Mouse (Mus musculus) limb, embryonic 14.5 days (tissue): ENCODE data around the gene Tns4. TPM values are rescaled to one million over a fixed set of nuclear protein-coding genes. Genes with fewer than 3 reads are reported as not detected.

Experiments
- ATAC-seq: fragments of 200-750 bp; cut with Nextera tagmentation; 2 replicates; pipeline ENCODE4 v1.8.0; 2017; ENCODE audit warnings: low read depth, moderate number of reproducible peaks, moderate TSS enrichment; ENCODE audit not compliant: low FRiP score
- DNase-seq: peaks from one replicate; pipeline ENCODE4 v3.0.0-alpha.2; 2015; ENCODE audit warnings: low spot score
- H3K27ac ChIP-seq: fragments of 300-500 bp; sonication (generic); replicated peaks from 2 replicates; pipeline ENCODE4 v1.5.1; 2014; ENCODE audit warnings: low read depth, mild to moderate bottlenecking, low read length, moderate library complexity, mixed read lengths
- H3K27me3 ChIP-seq: fragments of 300-500 bp; sonication (generic); 2 replicates; pipeline ENCODE4 v1.6.1; 2014; ENCODE audit warnings: low read length, mixed read lengths; ENCODE audit not compliant: control insufficient read depth, insufficient read depth
- H3K36me3 ChIP-seq: fragments of 300-500 bp; sonication (generic); 2 replicates; pipeline ENCODE4 v1.6.1; 2014; ENCODE audit warnings: mild to moderate bottlenecking, low read length, moderate library complexity, mixed read lengths; ENCODE audit not compliant: control insufficient read depth, insufficient read depth
- H3K4me1 ChIP-seq: fragments of 300-500 bp; sonication (generic); 2 replicates; pipeline ENCODE4 v1.6.1; 2014; ENCODE audit warnings: antibody characterized with exemption, low read length, mixed read lengths; ENCODE audit not compliant: control insufficient read depth, insufficient read depth
- H3K4me2 ChIP-seq: fragments of 300-500 bp; sonication (generic); replicated peaks from 2 replicates; pipeline ENCODE4 v1.6.1; 2014; ENCODE audit warnings: low read depth, mild to moderate bottlenecking, low read length, moderate library complexity; ENCODE audit not compliant: severe bottlenecking
- H3K4me3 ChIP-seq: fragments of 300-500 bp; sonication (generic); replicated peaks from 2 replicates; pipeline ENCODE4 v1.5.1; 2014; ENCODE audit warnings: low read length
- H3K9ac ChIP-seq: fragments of 300-500 bp; sonication (generic); 2 replicates; pipeline ENCODE4 v1.6.1; 2014; ENCODE audit warnings: mild to moderate bottlenecking, low read depth, low read length, moderate library complexity; ENCODE audit not compliant: severe bottlenecking
- H3K9me3 ChIP-seq: fragments of 300-500 bp; sonication (generic); 2 replicates; pipeline ENCODE4 v1.6.1; 2016; ENCODE audit warnings: low read length; ENCODE audit not compliant: control insufficient read depth
- POLR2A ChIP-seq: fragments of 200-500 bp; IDR thresholded peaks from 2 replicates; pipeline ENCODE4 v1.8.0; 2012; ENCODE audit warnings: inconsistent platforms, mild to moderate bottlenecking, moderate library complexity, borderline replicate concordance; ENCODE audit not compliant: insufficient read depth, insufficient read length; ENCODE audit errors: extremely low read depth
- WGBS: fragments of 180-500 bp; shearing (Covaris S2); extraction: QIAGEN DNeasy Blood & Tissue Kit; methylation state at CpG from one replicate; pipeline ENCODE4 v1.1.7; 2014; 5-methylcytosine and 5-hydroxymethylcytosine counted together
- polyA plus RNA-seq, 2 experiments: library from polyadenylated mRNA; depleted of rRNA in 1 of 2; stranded (reverse) in 1 of 2; unstranded in 1 of 2; fragments of >200 nt; fragmentation: Nextera tagmentation in 1 of 2; extraction: Ambion mirVana in 1 of 2; gene quantifications; 2 replicates each; pipeline versions ENCODE4 v1.2.1 to v1.2.3; 2012 to 2014

Gene Tns4
- polyA plus RNA-seq, 2 experiments: 1.6 to 2.5 TPM

DNA sequence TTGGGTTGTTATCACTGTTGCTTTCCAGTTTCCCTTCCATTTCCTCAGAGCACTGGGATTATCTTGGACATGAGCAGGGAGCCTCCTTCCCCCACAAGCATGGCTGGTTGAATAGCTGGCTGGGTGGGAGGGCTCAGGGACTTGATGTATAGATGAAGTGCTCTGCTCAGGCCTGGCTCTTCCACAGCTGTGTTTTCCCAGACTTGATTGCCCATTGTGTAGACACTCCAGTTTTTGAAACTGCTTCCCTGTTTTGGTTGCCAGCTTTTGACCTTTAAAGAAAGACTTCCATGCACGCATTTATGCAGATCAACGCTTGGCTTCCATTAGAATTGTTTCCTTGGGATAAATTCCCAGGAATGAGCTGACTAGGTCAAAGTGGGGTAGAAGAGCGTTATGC is 33.6 kb upstream of the Tns4 start:
- DNase-seq: no peak
- Histone ChIP-seq H3K27ac (no peak overlapping the region), H3K9me3 (no peaks in the 10 kb centered on the region), H3K4me1 (peaks cover 40% of the 10 kb centered on the region), H3K36me3 (no peaks in the 10 kb centered on the region), H3K9ac (no peak overlapping the region), H3K27me3 (no peaks in the 10 kb centered on the region), H3K4me2 (no peak overlapping the region), H3K4me3 (no peak overlapping the region)
- WGBS: 64% methylated on average over 3 of the region's 3 CpGs
- TF ChIP-seq POLR2A: no peak
- no peak for ATAC-seq

DNA sequence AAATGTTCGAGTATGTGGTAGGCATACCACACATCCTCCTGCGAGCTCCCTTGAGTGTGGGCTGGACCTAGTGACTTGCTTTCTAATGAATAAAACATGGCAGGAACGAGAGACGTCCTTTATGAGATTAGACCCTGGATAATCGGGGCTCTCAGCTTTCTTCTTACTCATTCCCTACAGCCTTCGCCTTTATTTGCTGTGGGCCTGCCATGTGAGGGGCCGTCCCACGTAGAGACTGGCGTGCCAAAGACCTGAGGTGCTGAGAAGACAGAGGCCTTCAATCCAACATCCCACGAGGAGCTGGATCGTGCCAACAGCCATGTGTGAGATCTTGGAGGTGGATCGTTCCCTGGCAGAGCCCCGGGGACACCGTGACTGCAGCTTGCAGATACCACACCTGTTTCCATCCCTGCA is 32.1 kb upstream of the Tns4 start:
- no peak for DNase-seq
- ATAC-seq: peak; percentile 60; the same call in 1 of the 2 replicates
- Histone ChIP-seq H3K27me3 (no peaks in the 10 kb centered on the region), H3K4me2 (no peak overlapping the region), H3K4me1 (peaks cover 28% of the 10 kb centered on the region), H3K36me3 (no peaks in the 10 kb centered on the region), H3K4me3 (no peak overlapping the region), H3K9me3 (no peaks in the 10 kb centered on the region), H3K27ac (peak overlapping the region; percentile 85), H3K9ac (no peak overlapping the region)
- no peak for TF ChIP-seq POLR2A
- 29% methylated on average over 14 of the region's 14 CpGs for WGBS

GRCm38 (mm10) chr11:99120524-99121217 is 31.6 kb upstream of the Tns4 start:
- Histone ChIP-seq H3K36me3 (no peaks in the 10 kb centered on the region), H3K4me3 (no peak overlapping the region), H3K27ac (peak overlapping the region; percentile 85), H3K9ac (peak overlapping the region; percentile 29; the same call in 1 of the 2 replicates), H3K4me2 (no peak overlapping the region), H3K27me3 (no peaks in the 10 kb centered on the region), H3K4me1 (peaks cover 28% of the 10 kb centered on the region), H3K9me3 (no peaks in the 10 kb centered on the region)
- TF ChIP-seq POLR2A: no peak
- 44% methylated on average over 20 of the region's 20 CpGs for WGBS
- ATAC-seq (peak; percentile 15; the same call in 1 of the 2 replicates), DNase-seq (no peak)

DNA sequence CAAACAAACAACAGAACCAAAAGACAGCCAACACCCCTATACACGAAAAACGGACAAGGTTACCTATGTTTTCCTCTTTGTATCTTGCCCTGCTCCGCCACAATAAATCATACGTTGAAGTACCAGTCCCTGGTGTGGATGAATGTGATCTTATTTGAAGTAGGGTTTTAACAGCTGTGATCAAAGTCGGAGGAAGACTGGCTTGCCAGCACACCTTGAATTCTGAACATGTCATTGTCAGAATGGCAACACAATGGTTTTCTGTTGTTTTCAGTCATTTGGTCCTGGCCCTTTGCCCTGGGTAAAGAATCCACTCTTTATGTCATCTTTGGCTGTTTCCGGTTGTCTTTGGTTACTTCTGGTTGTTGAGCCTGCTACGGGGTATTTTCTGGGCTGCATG is 29.9 kb upstream of the Tns4 start:
- TF ChIP-seq POLR2A: no peak
- no peak for ATAC-seq
- Histone ChIP-seq H3K4me1 (peaks cover 16% of the 10 kb centered on the region), H3K9ac (no peak overlapping the region), H3K4me2 (no peak overlapping the region), H3K4me3 (no peak overlapping the region), H3K27ac (no peak overlapping the region), H3K27me3 (no peaks in the 10 kb centered on the region), H3K9me3 (no peaks in the 10 kb centered on the region), H3K36me3 (no peaks in the 10 kb centered on the region)
- DNase-seq: no peak
- 75% methylated on average over 7 of the region's 7 CpGs for WGBS

- H3K27ac ChIP-seq: no peak overlapping the region
- DNase-seq (no peak), ATAC-seq (no peak)
- no peak overlapping the region for H3K4me2 ChIP-seq
- WGBS: 95% methylated on average over 1 of the region's 1 CpGs
- no peak overlapping the region for H3K9ac ChIP-seq
- H3K36me3 ChIP-seq: no peaks in the 10 kb centered on the region
- H3K9me3 ChIP-seq: no peaks in the 10 kb centered on the region
- no peak overlapping the region for H3K4me3 ChIP-seq
- H3K4me1 ChIP-seq: peaks cover 16% of the 10 kb centered on the region
- H3K27me3 ChIP-seq: no peaks in the 10 kb centered on the region
- TF ChIP-seq POLR2A: no peak
Measured at GRCm38 (mm10) chr11:99118420-99118819, 29.3 kb upstream of the Tns4 start.

- H3K4me3 ChIP-seq: no peak overlapping the region
- H3K9me3 ChIP-seq: no peaks in the 10 kb centered on the region
- DNase-seq (no peak), ATAC-seq (no peak)
- H3K27me3 ChIP-seq: no peaks in the 10 kb centered on the region
- peaks cover 20% of the 10 kb centered on the region for H3K4me1 ChIP-seq
- no peaks in the 10 kb centered on the region for H3K36me3 ChIP-seq
- 54% methylated on average over 7 of the region's 7 CpGs for WGBS
- no peak for TF ChIP-seq POLR2A
- no peak overlapping the region for H3K9ac ChIP-seq
- H3K27ac ChIP-seq: no peak overlapping the region
- no peak overlapping the region for H3K4me2 ChIP-seq
Measured at GRCm38 (mm10) chr11:99117907-99118306, 28.8 kb upstream of the Tns4 start.
